Mouse (Mus musculus): Measurements from ENCODE around the gene Eomes. TPM values are rescaled to one million over a fixed set of nuclear protein-coding genes. Genes with fewer than 3 reads are reported as not detected.

Gene Eomes
- total and polyA plus RNA-seq, 3 experiments = not detected

DNA sequence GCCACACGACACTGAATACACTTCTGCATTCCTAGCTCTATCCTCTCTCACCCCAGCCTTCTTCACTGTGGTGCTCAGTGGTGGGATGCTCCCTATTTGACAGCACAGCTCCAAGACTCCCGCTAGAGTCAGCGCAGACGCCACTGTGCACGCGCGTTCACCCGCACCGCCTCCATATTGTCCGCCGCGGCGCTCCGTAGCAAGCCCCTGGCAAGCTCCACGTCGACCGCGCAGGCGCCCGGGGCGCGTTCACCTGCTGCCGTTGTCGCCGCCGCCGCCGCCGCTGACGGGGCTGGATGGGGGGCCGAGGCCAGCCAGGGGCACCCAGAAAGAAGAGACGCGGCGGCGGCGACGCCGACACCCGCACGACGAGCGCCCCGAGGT lies 28.0 kb downstream of the Eomes start, which contains the start of gene Golga4:
Gene Golga4, plus strand, starts transcription at position 248 of the 384 bp plus-strand sequence.
- dilution Hi-C loops (cut with MboI; ENCODE audit: extremely low pct_ligation_motif_present, extremely low pct_unique_long_range_greater_than_20kb, low sequenced_read_pairs) = no loop called here
- Histone ChIP-seq H3K4me3 (replicated peaks in 1 of 3; ENCODE audit: low read depth in 2 of 3, low read length in 2 of 3, poor library complexity in 1 of 3) (peak within 1 kb of the TSS; percentile 83 to 88 (median 85)), H3K79me2 (replicated peaks; ENCODE audit: control insufficient read depth, extremely low read depth, insufficient read depth, poor library complexity, severe bottlenecking) (peaks cover 42% of the 10 kb centered on the region), H3K9me3 (replicated peaks; ENCODE audit: low read length) (no peaks in the 10 kb centered on the region), H3K27me3 (replicated peaks) (no peaks in the 10 kb centered on the region), H3K4me2 (ENCODE audit: insufficient read depth, low read depth, poor library complexity, severe bottlenecking) (peak within 1 kb of the TSS; percentile 91), H3K27ac (ENCODE audit: insufficient read depth, low read depth) (no peak within 1 kb of the TSS), H3K9ac (ENCODE audit: insufficient read depth, low read depth) (peak within 1 kb of the TSS; percentile 90), H3K4me1 (ENCODE audit: control insufficient read depth in 1 of 2, insufficient read depth in 2 of 2) (peaks cover 16 to 50% of the 10 kb centered on the region in 2 experiments), H3K36me3 (replicated peaks in 1 of 2; ENCODE audit: control insufficient read depth in 1 of 2, insufficient read depth in 1 of 2, low read length in 1 of 2) (peaks cover 5 to 10% of the 10 kb centered on the region in 2 experiments)
- peak; percentile 69 for DNase-seq (ENCODE audit: extremely low read depth)
- in situ Hi-C loops (cut with MboI; ENCODE audit: low pct_ligation_motif_present, low pct_unique_long_range_greater_than_20kb, low sequenced_read_pairs) = no loop called here
- TF ChIP-seq SMC3 (IDR thresholded peaks at IDR 0.05; ENCODE audit: low read depth, low read length) (no peak), SIN3A (IDR thresholded peaks at IDR 0.05; ENCODE audit: low read length) (peak; percentile 63; the same call in 1 of the 2 replicates), POLR2AphosphoS2 (IDR thresholded peaks at IDR 0.05; ENCODE audit: low read depth, low read length) (no peak), ZC3H11A (IDR thresholded peaks at IDR 0.05; ENCODE audit: low read depth, low read length) (no peak), CHD1 (IDR thresholded peaks at IDR 0.05; ENCODE audit: low read depth, low read length) (no peak), RCOR1 (conservative IDR thresholded peaks at IDR 0.05; ENCODE audit: low read depth, low read length) (0 out of 2 replicates have a peak, but pooled peaks have one; percentile 19), KAT2A (IDR thresholded peaks at IDR 0.05; ENCODE audit: insufficient replicate concordance, low read length) (no peak), NRF1 (IDR thresholded peaks at IDR 0.05; ENCODE audit: low read depth, low read length) (peak; percentile 89), JUND (conservative IDR thresholded peaks at IDR 0.05; ENCODE audit: low read depth, low read length) (no peak), MAZ (IDR thresholded peaks at IDR 0.05; ENCODE audit: low read depth, low read length) (no peak), USF2 (conservative IDR thresholded peaks at IDR 0.05; ENCODE audit: low read depth, low read length) (no peak), UBTF (IDR thresholded peaks at IDR 0.05; ENCODE audit: low read depth, low read length) (no peak), TBP (conservative IDR thresholded peaks at IDR 0.05; ENCODE audit: low read depth, low read length) (0 out of 2 replicates have a peak, but pooled peaks have one; percentile 28), EP300 (IDR thresholded peaks at IDR 0.05; ENCODE audit: low read length) (no peak), CHD2 (IDR thresholded peaks at IDR 0.05; ENCODE audit: low read length) (no peak), TCF12 (IDR thresholded peaks at IDR 0.05; ENCODE audit: low read depth, low read length) (peak; percentile 68; the same call in 1 of the 2 replicates), CTCF (conservative IDR thresholded peaks at IDR 0.05 in 1 of 2, IDR thresholded peaks at IDR 0.05 in 1 of 2; ENCODE audit: low read depth in 2 of 2, low read length in 2 of 2) (no peak), BHLHE40 (IDR thresholded peaks at IDR 0.05; ENCODE audit: low read depth, low read length) (peak; percentile 22; the same call in 1 of the 2 replicates), HCFC1 (IDR thresholded peaks at IDR 0.05; ENCODE audit: low read depth, low read length) (peak; percentile 80), ETS1 (conservative IDR thresholded peaks at IDR 0.05; ENCODE audit: low read depth, low read length) (no peak), USF1 (IDR thresholded peaks at IDR 0.05; ENCODE audit: low read depth, low read length) (no peak), ELF1 (IDR thresholded peaks at IDR 0.05; ENCODE audit: low read depth, low read length) (peak; percentile 50), MAX (IDR thresholded peaks at IDR 0.05; ENCODE audit: low read length) (no peak), PAX5 (IDR thresholded peaks at IDR 0.05; ENCODE audit: low read length) (no peak), ZNF384 (IDR thresholded peaks at IDR 0.05; ENCODE audit: low read depth, low read length) (no peak), JUN (IDR thresholded peaks at IDR 0.05; ENCODE audit: insufficient read depth, low read depth, low read length) (no peak), NELFE (IDR thresholded peaks at IDR 0.05; ENCODE audit: low read depth, low read length) (0 out of 2 replicates have a peak, but pooled peaks have one; percentile 40), ZMIZ1 (IDR thresholded peaks at IDR 0.05; ENCODE audit: low read depth, low read length) (no peak; the same call in 1 of the 2 replicates), IRF4 (IDR thresholded peaks at IDR 0.05; ENCODE audit: low read depth, low read length) (no peak; the same call in 1 of the 2 replicates), POLR2A (IDR thresholded peaks at IDR 0.05; ENCODE audit: low read depth, low read length) (peak; percentile 66; the same call in 1 of the 2 replicates), E2F4 (IDR thresholded peaks at IDR 0.05; ENCODE audit: insufficient replicate concordance, low read depth, low read length) (no peak), GABPA (IDR thresholded peaks at IDR 0.05; ENCODE audit: insufficient replicate concordance, low read depth, low read length) (no peak), MEF2A (IDR thresholded peaks at IDR 0.05; ENCODE audit: borderline replicate concordance, low read depth, low read length) (0 out of 2 replicates have a peak, but pooled peaks have one; percentile 21), MAFK (IDR thresholded peaks at IDR 0.05; ENCODE audit: insufficient replicate concordance, low read length) (no peak), ZKSCAN1 (IDR thresholded peaks at IDR 0.05; ENCODE audit: borderline replicate concordance, low read depth, low read length) (no peak), MYC (IDR thresholded peaks at IDR 0.05; ENCODE audit: low read depth, low read length) (no peak), RAD21 (IDR thresholded peaks at IDR 0.05; ENCODE audit: low read depth, low read length) (no peak), MXI1 (IDR thresholded peaks at IDR 0.05; ENCODE audit: low read depth, low read length) (peak; percentile 54; the same call in 1 of the 2 replicates)

Measured in CH12.LX (cell line).